Mouse (Mus musculus) heart, adult 2 months (tissue): ENCODE measurements around the gene Sft2d1.

Source experiments
- CTCF ChIP-seq: fragments of 200-600 bp; IDR thresholded peaks from 2 replicates; pipeline ENCODE4 v1.8.1; 2022; ENCODE audit warnings: antibody characterized with exemption, mild to moderate bottlenecking, moderate library complexity
- EP300 ChIP-seq: fragments of 200-500 bp; IDR thresholded peaks from 2 replicates; pipeline ENCODE4 v1.6.1; 2011; ENCODE audit warnings: low read depth, low read length, control low read depth; ENCODE audit not compliant: insufficient read depth
- POLR2A ChIP-seq: fragments of 200-500 bp; IDR thresholded peaks from 2 replicates; pipeline ENCODE4 v1.6.1; 2011; ENCODE audit warnings: mild to moderate bottlenecking, low read depth, low read length, control low read depth; ENCODE audit not compliant: insufficient read depth

DNA sequence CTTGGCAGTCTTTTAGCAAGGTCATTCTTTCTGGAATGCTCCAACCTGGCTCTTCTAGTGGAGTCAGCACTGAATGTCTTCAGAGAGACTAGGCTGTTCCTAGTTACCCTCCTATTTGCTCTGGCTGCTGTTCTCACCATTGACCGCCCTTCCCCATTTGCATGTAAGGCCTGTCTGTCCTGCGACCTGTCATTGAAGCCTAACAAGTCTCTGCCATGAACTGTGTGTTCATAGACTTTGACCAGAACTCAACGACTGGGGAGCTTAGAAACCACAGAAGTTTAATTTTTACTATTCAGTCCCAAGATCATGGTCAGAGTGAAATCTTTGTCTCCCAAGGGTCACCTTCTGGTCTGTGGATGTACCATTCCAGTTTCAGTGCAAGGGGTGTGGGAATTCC is 3.1 kb downstream of the Sft2d1 start:
- TF ChIP-seq POLR2A (no peak), EP300 (no peak), CTCF (no peak)
